ENCODE assay signal across 8 mouse cellular contexts in genomic region chr1:178405445-178405911, GRCm38 (mm10). TPM values are rescaled to one million over a fixed set of nuclear protein-coding genes. Genes with fewer than 3 reads are reported as not detected.
DNase-seq lines count a peak whose midpoint lies in the region; ATAC-seq and TF ChIP-seq lines count a peak whose summit lies in the region.

No protein-coding gene starts in this region.

- H3K4me1 ChIP-seq in heart, embryonic 12.5 days (replicated peaks) = peaks cover 7% of the 10 kb centered on the region
- H3K4me1 ChIP-seq in kidney, postnatal 0 days (replicated peaks; ENCODE audit: insufficient read depth, low read length) = no peaks in the 10 kb centered on the region
- H3K4me1 ChIP-seq in liver, embryonic 11.5 days (replicated peaks; ENCODE audit: control insufficient read depth, insufficient read depth, low read length) = peaks cover 12% of the 10 kb centered on the region
- H3K4me1 ChIP-seq in stomach, embryonic 14.5 days (ENCODE audit: control insufficient read depth, insufficient read depth, low read length) = no peaks in the 10 kb centered on the region

- H3K4me3 ChIP-seq in heart, embryonic 12.5 days = peak overlapping the region; percentile 66
- peak overlapping the region; percentile 68 for H3K4me3 ChIP-seq in kidney, postnatal 0 days (replicated peaks; ENCODE audit: low read depth, low read length)
- peak overlapping the region; percentile 80 for H3K4me3 ChIP-seq in liver, embryonic 11.5 days (ENCODE audit: low read depth, low read length)
- H3K4me3 ChIP-seq in stomach, embryonic 14.5 days (ENCODE audit: low read depth, low read length) = peak overlapping the region; percentile 71

- peak overlapping the region; percentile 65 for H3K4me2 ChIP-seq in heart, embryonic 12.5 days
- peak overlapping the region; percentile 70 for H3K4me2 ChIP-seq in kidney, postnatal 0 days (ENCODE audit: low read length)
- peak overlapping the region; percentile 68 for H3K4me2 ChIP-seq in liver, embryonic 11.5 days
- peak overlapping the region; percentile 61 for H3K4me2 ChIP-seq in stomach, embryonic 14.5 days (replicated peaks; ENCODE audit: low read depth, low read length)

- ATAC-seq in erythroblast, adult 5-6 weeks (replicated peaks; ENCODE audit: low FRiP score, poor library complexity, severe bottlenecking) = peak; percentile 82
- peak; percentile 90 for ATAC-seq in heart, embryonic 12.5 days (ENCODE audit: insufficient number of reproducible peaks, low FRiP score)
- peak; percentile 88 for ATAC-seq in kidney, postnatal 0 days (replicated peaks; ENCODE audit: low FRiP score, low read depth)
- peak; percentile 80 for ATAC-seq in liver, embryonic 11.5 days (replicated peaks; ENCODE audit: low FRiP score)
- peak; percentile 85 for ATAC-seq in stomach, embryonic 14.5 days (ENCODE audit: insufficient number of reproducible peaks, insufficient read depth, low FRiP score, low read depth)

- no peaks in the 10 kb centered on the region for H3K27me3 ChIP-seq in heart, embryonic 12.5 days (replicated peaks)
- no peaks in the 10 kb centered on the region for H3K27me3 ChIP-seq in kidney, postnatal 0 days (ENCODE audit: insufficient read depth, low read length)
- no peaks in the 10 kb centered on the region for H3K27me3 ChIP-seq in liver, embryonic 11.5 days (replicated peaks; ENCODE audit: control insufficient read depth, insufficient read depth, low read length)
- H3K27me3 ChIP-seq in stomach, embryonic 14.5 days (ENCODE audit: control insufficient read depth, insufficient read depth, low read length) = no peaks in the 10 kb centered on the region

- no peaks in the 10 kb centered on the region for H3K36me3 ChIP-seq in heart, embryonic 12.5 days
- H3K36me3 ChIP-seq in kidney, postnatal 0 days (ENCODE audit: insufficient read depth, low read length) = no peaks in the 10 kb centered on the region
- no peaks in the 10 kb centered on the region for H3K36me3 ChIP-seq in liver, embryonic 11.5 days (ENCODE audit: control insufficient read depth, insufficient read depth, low read length)
- H3K36me3 ChIP-seq in stomach, embryonic 14.5 days (ENCODE audit: control insufficient read depth, insufficient read depth, low read length) = no peaks in the 10 kb centered on the region

- peak overlapping the region; percentile 92 for H3K9ac ChIP-seq in heart, embryonic 12.5 days
- peak overlapping the region; percentile 95 for H3K9ac ChIP-seq in kidney, postnatal 0 days (ENCODE audit: low read depth, low read length)
- H3K9ac ChIP-seq in liver, embryonic 11.5 days (ENCODE audit: low read depth, low read length) = peak overlapping the region; percentile 97
- peak overlapping the region; percentile 98 for H3K9ac ChIP-seq in stomach, embryonic 14.5 days (replicated peaks; ENCODE audit: low read depth, low read length)

- WGBS in heart, embryonic 12.5 days = under 1% methylated on average over 23 of the region's 23 CpGs
- WGBS in kidney, postnatal 0 days = under 1% methylated on average over 23 of the region's 23 CpGs
- 2% methylated on average over 23 of the region's 23 CpGs for WGBS in liver, embryonic 11.5 days
- under 1% methylated on average over 23 of the region's 23 CpGs for WGBS in stomach, embryonic 14.5 days

- H3K9me3 ChIP-seq in heart, embryonic 12.5 days (replicated peaks) = no peaks in the 10 kb centered on the region
- H3K9me3 ChIP-seq in kidney, postnatal 0 days (replicated peaks; ENCODE audit: low read length) = no peaks in the 10 kb centered on the region
- no peaks in the 10 kb centered on the region for H3K9me3 ChIP-seq in liver, embryonic 11.5 days (ENCODE audit: control insufficient read depth, low read length)
- no peaks in the 10 kb centered on the region for H3K9me3 ChIP-seq in stomach, embryonic 14.5 days (ENCODE audit: control insufficient read depth, low read depth, low read length)

- no peak for TF ChIP-seq CTCF in kidney, postnatal 0 days (IDR thresholded peaks at IDR 0.05; ENCODE audit: low read depth)

- H3K27ac ChIP-seq in heart, embryonic 12.5 days (ENCODE audit: poor library complexity, severe bottlenecking) = peak overlapping the region; percentile 100
- peak overlapping the region; percentile 100 for H3K27ac ChIP-seq in kidney, postnatal 0 days
- H3K27ac ChIP-seq in liver, embryonic 11.5 days (ENCODE audit: low read depth, low read length) = peak overlapping the region; percentile 100
- H3K27ac ChIP-seq in stomach, embryonic 14.5 days (ENCODE audit: low read length) = peak overlapping the region; percentile 100

- peak; percentile 76 to 78 for DNase-seq in B cell, adult 2 months
- peak; percentile 99 for DNase-seq in brain, adult 2 months (ENCODE audit: low read depth, low spot score)
- peak; percentile 91 for DNase-seq in kidney, postnatal 0 days (ENCODE audit: low spot score)
- DNase-seq in liver, embryonic 11.5 days (ENCODE audit: low spot score) = peak; percentile 85
- peak; percentile 87 for DNase-seq in naive thymus-derived CD4-positive, alpha-beta T cell, adult 2 months (ENCODE audit: low read depth)

RNA-seq across cellular contexts. Expression of gene Efcab2, which starts 0.4 kb away (rescaled TPM):
- 2.7 and 3.3 TPM in 2 replicates for total RNA-seq in erythroblast, adult 5-6 weeks (2015; ENCODE audit: low replicate concordance)
- 1.3 and 1.4 TPM in 2 replicates for total RNA-seq in erythroblast, adult 5-6 weeks (2017; ENCODE audit: low replicate concordance)
- 12.4 and 13.5 TPM in 2 replicates for polyA plus RNA-seq in heart, embryonic 12.5 days (2016; fragmentation: Nextera tagmentation; extraction: Ambion mirVana)
- 8.1 TPM in 2 replicates for polyA plus RNA-seq in kidney, postnatal 0 days (2015; fragmentation: Nextera tagmentation; extraction: Ambion mirVana)
- 5.8 and 6.5 TPM in 2 replicates for polyA plus RNA-seq in liver, embryonic 11.5 days (2014; fragmentation: Nextera tagmentation; extraction: Ambion mirVana)
- 6.3 and 7.1 TPM in 2 replicates for polyA plus RNA-seq in stomach, embryonic 14.5 days (2014; fragmentation: Nextera tagmentation; extraction: Ambion mirVana)

Comparison
In these comparisons a context has a peak if more than half of its experiments do, and no peak if none do; other contexts are left out.
1. Peak in every context shown above with its lines: DNase-seq, ATAC-seq, H3K4me3 ChIP-seq and H3K27ac ChIP-seq.